Mouse (Mus musculus) liver, embryonic 11.5 days (tissue): Measurements from ENCODE around the gene Myo3b. TPM values are rescaled to one million over a fixed set of nuclear protein-coding genes. Genes with fewer than 3 reads are reported as not detected.

Experiments
- ATAC-seq: fragments of 200-750 bp; cut with Nextera tagmentation; replicated peaks from 2 replicates; pipeline ENCODE4 v1.8.0; 2017; ENCODE audit warnings: moderate number of reproducible peaks, mild to moderate bottlenecking, moderate TSS enrichment, moderate library complexity; ENCODE audit not compliant: low FRiP score
- DNase-seq: peaks from one replicate; pipeline ENCODE4 v3.0.0-alpha.2; 2017; ENCODE audit warnings: low spot score
- H3K27ac ChIP-seq: fragments of 300-500 bp; sonication (generic); 2 replicates; pipeline ENCODE4 v1.5.1; 2014; ENCODE audit warnings: mild to moderate bottlenecking, low read depth, low read length, control low read depth
- H3K27me3 ChIP-seq: fragments of 300-500 bp; sonication (generic); replicated peaks from 2 replicates; pipeline ENCODE4 v1.6.1; 2014; ENCODE audit warnings: low read length, mixed read lengths; ENCODE audit not compliant: control insufficient read depth, insufficient read depth
- H3K36me3 ChIP-seq: fragments of 300-500 bp; sonication (generic); 2 replicates; pipeline ENCODE4 v1.6.1; 2014; ENCODE audit warnings: mild to moderate bottlenecking, low read length, moderate library complexity, mixed read lengths; ENCODE audit not compliant: control insufficient read depth, insufficient read depth
- H3K4me1 ChIP-seq: fragments of 300-500 bp; sonication (generic); replicated peaks from 2 replicates; pipeline ENCODE4 v1.6.1; 2014; ENCODE audit warnings: low read length, mixed read lengths; ENCODE audit not compliant: control insufficient read depth, insufficient read depth
- H3K4me2 ChIP-seq: fragments of 300-500 bp; sonication (generic); 2 replicates; pipeline ENCODE4 v1.6.1; 2014; ENCODE audit warnings: mild to moderate bottlenecking, control low read depth, moderate library complexity
- H3K4me3 ChIP-seq: fragments of 300-500 bp; sonication (generic); 2 replicates; pipeline ENCODE4 v1.5.1; 2014; ENCODE audit warnings: low read depth, low read length, control low read depth
- H3K9ac ChIP-seq: fragments of 300-500 bp; sonication (generic); 2 replicates; pipeline ENCODE4 v1.6.1; 2014; ENCODE audit warnings: low read depth, low read length, control low read depth
- H3K9me3 ChIP-seq: fragments of 300-500 bp; sonication (generic); 2 replicates; pipeline ENCODE4 v1.6.1; 2016; ENCODE audit warnings: low read length, inconsistent platforms, mixed read lengths; ENCODE audit not compliant: control insufficient read depth
- WGBS: fragments of 180-500 bp; shearing (Covaris S2); extraction: QIAGEN DNeasy Blood & Tissue Kit; methylation state at CpG from one replicate; pipeline ENCODE4 v1.1.7; 2014; 5-methylcytosine and 5-hydroxymethylcytosine counted together
- polyA plus RNA-seq: library from polyadenylated mRNA; unstranded; fragments of >200 nt; fragmentation: Nextera tagmentation; extraction: Ambion mirVana; gene quantifications from 2 replicates; pipeline ENCODE4 v1.2.1, GENCODE M21; 2014

Gene Myo3b
- polyA plus RNA-seq, 1 experiment from 2014 or later: not detected

- no peak overlapping the region for H3K27ac ChIP-seq
- no peaks in the 10 kb centered on the region for H3K9me3 ChIP-seq
- H3K36me3 ChIP-seq: no peaks in the 10 kb centered on the region
- no peaks in the 10 kb centered on the region; the same call in 1 of the 2 replicates for H3K27me3 ChIP-seq
- DNase-seq (no peak), ATAC-seq (no peak)
- H3K4me3 ChIP-seq: no peak overlapping the region
- peak overlapping the region; percentile 33 for H3K4me2 ChIP-seq
- H3K9ac ChIP-seq: no peak overlapping the region
- H3K4me1 ChIP-seq: peaks cover 8% of the 10 kb centered on the region
- WGBS: 23% methylated on average over 7 of the region's 7 CpGs
Measured at GRCm38 (mm10) chr2:70337208-70337611, 298.3 kb downstream of the Myo3b start.

GRCm38 (mm10) chr2:70337869-70338268 is 298.9 kb downstream of the Myo3b start:
- Histone ChIP-seq H3K4me1 (peaks cover 8% of the 10 kb centered on the region), H3K36me3 (no peaks in the 10 kb centered on the region), H3K9ac (no peak overlapping the region), H3K4me3 (no peak overlapping the region), H3K27me3 (no peaks in the 10 kb centered on the region; the same call in 1 of the 2 replicates), H3K27ac (no peak overlapping the region), H3K4me2 (no peak overlapping the region), H3K9me3 (no peaks in the 10 kb centered on the region)
- ATAC-seq (no peak), DNase-seq (no peak)
- 51% methylated on average over 9 of the region's 9 CpGs for WGBS

GRCm38 (mm10) chr2:70339061-70339460 is 300.1 kb downstream of the Myo3b start:
- no peak overlapping the region for H3K4me2 ChIP-seq
- ATAC-seq (no peak), DNase-seq (no peak)
- no peak overlapping the region for H3K27ac ChIP-seq
- WGBS: 65% methylated on average over 7 of the region's 7 CpGs
- no peak overlapping the region for H3K9ac ChIP-seq
- peaks cover 8% of the 10 kb centered on the region for H3K4me1 ChIP-seq
- H3K36me3 ChIP-seq: no peaks in the 10 kb centered on the region
- no peaks in the 10 kb centered on the region for H3K9me3 ChIP-seq
- H3K4me3 ChIP-seq: no peak overlapping the region
- no peaks in the 10 kb centered on the region; the same call in 1 of the 2 replicates for H3K27me3 ChIP-seq

- no peak for DNase-seq
- no peak overlapping the region for H3K4me3 ChIP-seq
- H3K4me1 ChIP-seq: peaks cover 8% of the 10 kb centered on the region
- H3K9ac ChIP-seq: no peak overlapping the region
- H3K27ac ChIP-seq: no peak overlapping the region
- ATAC-seq: no peak
- no peaks in the 10 kb centered on the region; the same call in 1 of the 2 replicates for H3K27me3 ChIP-seq
- H3K36me3 ChIP-seq: no peaks in the 10 kb centered on the region
- WGBS: 54% methylated on average over 6 of the region's 6 CpGs
- H3K4me2 ChIP-seq: no peak overlapping the region
- no peaks in the 10 kb centered on the region for H3K9me3 ChIP-seq
Measured at GRCm38 (mm10) chr2:70339501-70339900, 300.6 kb downstream of the Myo3b start.

GRCm38 (mm10) chr2:70340224-70340623 is 301.3 kb downstream of the Myo3b start:
- H3K4me1 ChIP-seq: peaks cover 8% of the 10 kb centered on the region

GRCm38 (mm10) chr2:70345126-70345525 is 306.2 kb downstream of the Myo3b start:
- ATAC-seq: no peak
- H3K4me2 ChIP-seq: no peak overlapping the region
- no peaks in the 10 kb centered on the region for H3K4me1 ChIP-seq
- H3K9me3 ChIP-seq: no peaks in the 10 kb centered on the region
- H3K27ac ChIP-seq: no peak overlapping the region
- no peak overlapping the region for H3K4me3 ChIP-seq
- no peak for DNase-seq
- no peaks in the 10 kb centered on the region for H3K36me3 ChIP-seq
- no peak overlapping the region for H3K9ac ChIP-seq
- H3K27me3 ChIP-seq: no peaks in the 10 kb centered on the region
- 70% methylated on average over 8 of the region's 8 CpGs for WGBS

More at GRCm38 (mm10) chr2:70340224-70340623, 301.3 kb downstream of the Myo3b start:
- H3K27me3 ChIP-seq: no peaks in the 10 kb centered on the region; the same call in 1 of the 2 replicates
- no peak overlapping the region for H3K4me2 ChIP-seq
- DNase-seq (no peak), ATAC-seq (no peak)
- H3K9me3 ChIP-seq: no peaks in the 10 kb centered on the region
- H3K27ac ChIP-seq: no peak overlapping the region
- H3K36me3 ChIP-seq: no peaks in the 10 kb centered on the region
- WGBS: 85% methylated on average over 8 of the region's 8 CpGs
- no peak overlapping the region for H3K4me3 ChIP-seq
- no peak overlapping the region for H3K9ac ChIP-seq

- DNase-seq (no peak), ATAC-seq (no peak)
- Histone ChIP-seq H3K9me3 (no peaks in the 10 kb centered on the region), H3K27me3 (no peaks in the 10 kb centered on the region), H3K4me3 (no peak overlapping the region), H3K36me3 (no peaks in the 10 kb centered on the region), H3K9ac (no peak overlapping the region), H3K27ac (no peak overlapping the region), H3K4me1 (no peaks in the 10 kb centered on the region), H3K4me2 (no peak overlapping the region)
- 25% methylated on average over 1 of the region's 1 CpGs for WGBS
Measured at GRCm38 (mm10) chr2:70347511-70347910, 308.6 kb downstream of the Myo3b start.

GRCm38 (mm10) chr2:70348793-70349553 is 310.0 kb downstream of the Myo3b start:
- ATAC-seq (no peak), DNase-seq (no peak)
- Histone ChIP-seq H3K36me3 (no peaks in the 10 kb centered on the region), H3K27me3 (no peaks in the 10 kb centered on the region), H3K4me2 (no peak overlapping the region), H3K9ac (no peak overlapping the region), H3K4me1 (no peaks in the 10 kb centered on the region), H3K27ac (no peak overlapping the region), H3K9me3 (no peaks in the 10 kb centered on the region), H3K4me3 (no peak overlapping the region)
- WGBS: 71% methylated on average over 11 of the region's 11 CpGs
